Mouse (Mus musculus): ENCODE results near the gene Kirrel3. TPM values are rescaled to one million over a fixed set of nuclear protein-coding genes. Genes with fewer than 3 reads are reported as not detected.

Gene Kirrel3
- polyA plus RNA-seq, 1 experiment from 2014 or later: 0.72 TPM

- DNase-seq (ENCODE audit: low spot score) (no peak), ATAC-seq (no peak)
- H3K27ac ChIP-seq (ENCODE audit: low read length): no peak overlapping the region
- WGBS: 52% methylated on average over 1 of the region's 1 CpGs
- no peaks in the 10 kb centered on the region for H3K9me3 ChIP-seq (ENCODE audit: low read length)
- H3K36me3 ChIP-seq (ENCODE audit: insufficient read depth, low read length): no peaks in the 10 kb centered on the region
- no peak overlapping the region for H3K4me2 ChIP-seq (replicated peaks; ENCODE audit: low read depth, low read length)
- no peaks in the 10 kb centered on the region for H3K27me3 ChIP-seq (replicated peaks; ENCODE audit: insufficient read depth, low read length)
- no peaks in the 10 kb centered on the region for H3K4me1 ChIP-seq (ENCODE audit: insufficient read depth, low read depth, low read length)
- no peak overlapping the region for H3K9ac ChIP-seq (replicated peaks; ENCODE audit: low read depth)
- no peak overlapping the region for H3K4me3 ChIP-seq (ENCODE audit: low read depth, low read length)
- no peak for TF ChIP-seq EP300 (IDR thresholded peaks at IDR 0.05)
- no peak for TF ChIP-seq CTCF (IDR thresholded peaks at IDR 0.05)
These were observed 436.2 kb downstream of the Kirrel3 start for GRCm38 (mm10) chr9:34921941-34922340.

- TF ChIP-seq EP300 (IDR thresholded peaks at IDR 0.05): no peak
- no peak for TF ChIP-seq CTCF (IDR thresholded peaks at IDR 0.05)
These were observed 437.0 kb downstream of the Kirrel3 start for GRCm38 (mm10) chr9:34922716-34923115.

GRCm38 (mm10) chr9:34923134-34923931, 437.6 kb downstream of the Kirrel3 start:
- no peak for TF ChIP-seq CTCF (IDR thresholded peaks at IDR 0.05)
- no peak for TF ChIP-seq EP300 (IDR thresholded peaks at IDR 0.05)
- no peak for DNase-seq (ENCODE audit: low spot score)
- no peaks in the 10 kb centered on the region for H3K27me3 ChIP-seq (replicated peaks; ENCODE audit: insufficient read depth, low read length)
- no peak overlapping the region for H3K27ac ChIP-seq (ENCODE audit: low read length)
- no peaks in the 10 kb centered on the region for H3K4me1 ChIP-seq (ENCODE audit: insufficient read depth, low read depth, low read length)
- WGBS: 75% methylated on average over 14 of the region's 14 CpGs
- no peak overlapping the region for H3K9ac ChIP-seq (replicated peaks; ENCODE audit: low read depth)
- H3K9me3 ChIP-seq (ENCODE audit: low read length): no peaks in the 10 kb centered on the region
- H3K36me3 ChIP-seq (ENCODE audit: insufficient read depth, low read length): no peaks in the 10 kb centered on the region
- no peak overlapping the region for H3K4me2 ChIP-seq (replicated peaks; ENCODE audit: low read depth, low read length)
- ATAC-seq: no peak
- no peak overlapping the region for H3K4me3 ChIP-seq (ENCODE audit: low read depth, low read length)

More at GRCm38 (mm10) chr9:34922716-34923115, 437.0 kb downstream of the Kirrel3 start:
- Histone ChIP-seq H3K36me3 (ENCODE audit: insufficient read depth, low read length) (no peaks in the 10 kb centered on the region), H3K4me1 (ENCODE audit: insufficient read depth, low read depth, low read length) (no peaks in the 10 kb centered on the region), H3K9ac (replicated peaks; ENCODE audit: low read depth) (no peak overlapping the region), H3K27me3 (replicated peaks; ENCODE audit: insufficient read depth, low read length) (no peaks in the 10 kb centered on the region), H3K4me2 (replicated peaks; ENCODE audit: low read depth, low read length) (no peak overlapping the region), H3K4me3 (ENCODE audit: low read depth, low read length) (no peak overlapping the region), H3K27ac (ENCODE audit: low read length) (no peak overlapping the region), H3K9me3 (ENCODE audit: low read length) (no peaks in the 10 kb centered on the region)
- DNase-seq (ENCODE audit: low spot score) (no peak), ATAC-seq (no peak)
- WGBS: 63% methylated on average over 6 of the region's 6 CpGs

- DNase-seq (ENCODE audit: low spot score) (no peak), ATAC-seq (no peak)
- Histone ChIP-seq H3K4me3 (ENCODE audit: low read depth, low read length) (no peak overlapping the region), H3K9ac (replicated peaks; ENCODE audit: low read depth) (no peak overlapping the region), H3K9me3 (ENCODE audit: low read length) (no peaks in the 10 kb centered on the region), H3K4me1 (ENCODE audit: insufficient read depth, low read depth, low read length) (no peaks in the 10 kb centered on the region), H3K36me3 (ENCODE audit: insufficient read depth, low read length) (no peaks in the 10 kb centered on the region), H3K4me2 (replicated peaks; ENCODE audit: low read depth, low read length) (no peak overlapping the region), H3K27ac (ENCODE audit: low read length) (no peak overlapping the region), H3K27me3 (replicated peaks; ENCODE audit: insufficient read depth, low read length) (no peaks in the 10 kb centered on the region)
- TF ChIP-seq CTCF (IDR thresholded peaks at IDR 0.05) (no peak), EP300 (IDR thresholded peaks at IDR 0.05) (no peak)
- WGBS: 73% methylated on average over 5 of the region's 5 CpGs
These were observed 439.9 kb downstream of the Kirrel3 start for GRCm38 (mm10) chr9:34925616-34926015.

- TF ChIP-seq CTCF (IDR thresholded peaks at IDR 0.05) (no peak), EP300 (IDR thresholded peaks at IDR 0.05) (no peak)
- Histone ChIP-seq H3K9ac (replicated peaks; ENCODE audit: low read depth) (no peak overlapping the region), H3K4me2 (replicated peaks; ENCODE audit: low read depth, low read length) (no peak overlapping the region)
These were observed 444.7 kb downstream of the Kirrel3 start for GRCm38 (mm10) chr9:34930371-34930770.

GRCm38 (mm10) chr9:34938140-34938539, 452.4 kb downstream of the Kirrel3 start:
- DNase-seq (ENCODE audit: low spot score) (no peak), ATAC-seq (no peak)
- Histone ChIP-seq H3K4me3 (ENCODE audit: low read depth, low read length) (no peak overlapping the region), H3K9me3 (ENCODE audit: low read length) (no peaks in the 10 kb centered on the region), H3K27ac (ENCODE audit: low read length) (no peak overlapping the region), H3K27me3 (replicated peaks; ENCODE audit: insufficient read depth, low read length) (no peaks in the 10 kb centered on the region), H3K4me1 (ENCODE audit: insufficient read depth, low read depth, low read length) (no peaks in the 10 kb centered on the region), H3K36me3 (ENCODE audit: insufficient read depth, low read length) (no peaks in the 10 kb centered on the region), H3K4me2 (replicated peaks; ENCODE audit: low read depth, low read length) (no peak overlapping the region), H3K9ac (replicated peaks; ENCODE audit: low read depth) (no peak overlapping the region)
- TF ChIP-seq CTCF (IDR thresholded peaks at IDR 0.05): no peak
- TF ChIP-seq EP300 (IDR thresholded peaks at IDR 0.05): no peak
- 79% methylated on average over 5 of the region's 5 CpGs for WGBS

More at GRCm38 (mm10) chr9:34930371-34930770, 444.7 kb downstream of the Kirrel3 start:
- Histone ChIP-seq H3K36me3 (ENCODE audit: insufficient read depth, low read length) (no peaks in the 10 kb centered on the region), H3K9me3 (ENCODE audit: low read length) (no peaks in the 10 kb centered on the region), H3K4me3 (ENCODE audit: low read depth, low read length) (no peak overlapping the region), H3K27ac (ENCODE audit: low read length) (no peak overlapping the region), H3K27me3 (replicated peaks; ENCODE audit: insufficient read depth, low read length) (no peaks in the 10 kb centered on the region), H3K4me1 (ENCODE audit: insufficient read depth, low read depth, low read length) (no peaks in the 10 kb centered on the region)
- WGBS: 44% methylated on average over 1 of the region's 1 CpGs
- no peak for ATAC-seq
- DNase-seq (ENCODE audit: low spot score): no peak

Measured in lung, postnatal 0 days (tissue).